Mouse (Mus musculus) heart, embryonic 16.5 days (tissue): Measurements from ENCODE around the gene Myo7a. TPM values are rescaled to one million over a fixed set of nuclear protein-coding genes. Genes with fewer than 3 reads are reported as not detected.

Source experiments
- ATAC-seq: fragments of 200-750 bp; cut with Nextera tagmentation; replicated peaks from 2 replicates; pipeline ENCODE4 v1.8.0; 2017; ENCODE audit warnings: moderate number of reproducible peaks; ENCODE audit not compliant: insufficient read depth, low FRiP score; ENCODE audit errors: extremely low read depth
- H3K27ac ChIP-seq: fragments of 300-500 bp; sonication (generic); 2 replicates; pipeline ENCODE4 v1.5.1; 2014; ENCODE audit warnings: mild to moderate bottlenecking, low read length, control low read depth, moderate library complexity
- H3K27me3 ChIP-seq: fragments of 300-500 bp; sonication (generic); 2 replicates; pipeline ENCODE4 v1.6.1; 2014; ENCODE audit warnings: low read length, mixed read lengths; ENCODE audit not compliant: control insufficient read depth, insufficient read depth
- H3K36me3 ChIP-seq: fragments of 300-500 bp; sonication (generic); 2 replicates; pipeline ENCODE4 v1.6.1; 2014; ENCODE audit not compliant: control insufficient read depth, insufficient read depth
- H3K4me1 ChIP-seq: fragments of 300-500 bp; sonication (generic); 2 replicates; pipeline ENCODE4 v1.6.1; 2014; ENCODE audit warnings: low read length, mixed read lengths; ENCODE audit not compliant: control insufficient read depth, insufficient read depth
- H3K4me2 ChIP-seq: fragments of 300-500 bp; sonication (generic); 2 replicates; pipeline ENCODE4 v1.6.1; 2014; ENCODE audit warnings: low read depth, mild to moderate bottlenecking, control low read depth, low read length
- H3K4me3 ChIP-seq: fragments of 300-500 bp; sonication (generic); 2 replicates; pipeline ENCODE4 v1.5.1; 2014; ENCODE audit warnings: mild to moderate bottlenecking, control low read depth, low read length
- H3K9ac ChIP-seq: fragments of 300-500 bp; sonication (generic); 2 replicates; pipeline ENCODE4 v1.6.1; 2014; ENCODE audit warnings: low read length, control low read depth
- H3K9me3 ChIP-seq: fragments of 300-500 bp; sonication (generic); replicated peaks from 2 replicates; pipeline ENCODE4 v1.6.1; 2016; ENCODE audit warnings: low read length; ENCODE audit not compliant: control insufficient read depth
- WGBS: fragments of 180-500 bp; shearing (Covaris S2); extraction: QIAGEN DNeasy Blood & Tissue Kit; methylation state at CpG from one replicate; pipeline ENCODE4 v1.1.7; 2014; 5-methylcytosine and 5-hydroxymethylcytosine counted together
- polyA plus RNA-seq: library from polyadenylated mRNA; unstranded; fragments of >200 nt; fragmentation: Nextera tagmentation; extraction: Ambion mirVana; gene quantifications from 2 replicates; pipeline ENCODE4 v1.2.1, GENCODE M21; 2015

Myo7a gene
- polyA plus RNA-seq, 1 experiment from 2014 or later = 4.8 TPM

- 69% methylated on average over 11 of the region's 11 CpGs for WGBS
- no peak overlapping the region for H3K4me2 ChIP-seq
- H3K9me3 ChIP-seq = no peaks in the 10 kb centered on the region
- no peaks in the 10 kb centered on the region for H3K36me3 ChIP-seq
- H3K27me3 ChIP-seq = no peaks in the 10 kb centered on the region
- H3K4me3 ChIP-seq = no peak overlapping the region
- H3K27ac ChIP-seq = no peak overlapping the region
- no peak for ATAC-seq
- no peak overlapping the region for H3K9ac ChIP-seq
- no peaks in the 10 kb centered on the region for H3K4me1 ChIP-seq
Measured at GRCm38 (mm10) chr7:98066229-98066628, 53.1 kb downstream of the Myo7a start.

- Histone ChIP-seq H3K4me3 (no peak overlapping the region), H3K27me3 (no peaks in the 10 kb centered on the region), H3K9me3 (no peaks in the 10 kb centered on the region), H3K36me3 (no peaks in the 10 kb centered on the region), H3K27ac (no peak overlapping the region), H3K4me1 (no peaks in the 10 kb centered on the region), H3K4me2 (no peak overlapping the region), H3K9ac (no peak overlapping the region)
- ATAC-seq = no peak
- WGBS = 88% methylated on average over 8 of the region's 8 CpGs
Measured at GRCm38 (mm10) chr7:98054942-98055341, 64.4 kb downstream of the Myo7a start.

GRCm38 (mm10) chr7:98054461-98054860 is 64.9 kb downstream of the Myo7a start:
- H3K9me3 ChIP-seq = no peaks in the 10 kb centered on the region
- no peak overlapping the region for H3K9ac ChIP-seq
- WGBS = 87% methylated on average over 9 of the region's 9 CpGs
- no peak for ATAC-seq
- H3K4me3 ChIP-seq = no peak overlapping the region
- no peaks in the 10 kb centered on the region for H3K27me3 ChIP-seq
- no peak overlapping the region for H3K27ac ChIP-seq
- H3K4me2 ChIP-seq = no peak overlapping the region
- no peaks in the 10 kb centered on the region for H3K4me1 ChIP-seq
- no peaks in the 10 kb centered on the region for H3K36me3 ChIP-seq

GRCm38 (mm10) chr7:98051980-98052379 is 67.3 kb downstream of the Myo7a start:
- Histone ChIP-seq H3K4me1 (no peaks in the 10 kb centered on the region), H3K27ac (no peak overlapping the region), H3K27me3 (no peaks in the 10 kb centered on the region), H3K9ac (no peak overlapping the region), H3K36me3 (no peaks in the 10 kb centered on the region), H3K4me3 (no peak overlapping the region), H3K9me3 (no peaks in the 10 kb centered on the region), H3K4me2 (no peak overlapping the region)
- no peak for ATAC-seq
- 19% methylated on average over 8 of the region's 8 CpGs for WGBS

- Histone ChIP-seq H3K36me3 (no peaks in the 10 kb centered on the region), H3K27ac (no peak overlapping the region)
- WGBS = 58% methylated on average over 9 of the region's 9 CpGs
Measured at GRCm38 (mm10) chr7:98048101-98048824, 71.1 kb downstream of the Myo7a start.

GRCm38 (mm10) chr7:98002617-98003016 is 116.7 kb downstream of the Myo7a start:
- Histone ChIP-seq H3K36me3 (no peaks in the 10 kb centered on the region), H3K9ac (no peak overlapping the region), H3K27ac (no peak overlapping the region), H3K4me1 (no peaks in the 10 kb centered on the region), H3K4me2 (no peak overlapping the region), H3K27me3 (no peaks in the 10 kb centered on the region), H3K9me3 (no peaks in the 10 kb centered on the region), H3K4me3 (no peak overlapping the region)
- 67% methylated on average over 7 of the region's 7 CpGs for WGBS
- no peak for ATAC-seq

More at GRCm38 (mm10) chr7:98048101-98048824, 71.1 kb downstream of the Myo7a start:
- Histone ChIP-seq H3K9ac (no peak overlapping the region), H3K9me3 (no peaks in the 10 kb centered on the region), H3K4me1 (no peaks in the 10 kb centered on the region), H3K27me3 (no peaks in the 10 kb centered on the region), H3K4me2 (no peak overlapping the region), H3K4me3 (no peak overlapping the region)
- ATAC-seq = no peak

Other genes with a start within 250 kb of the Myo7a start
- gene Gdpd4, start 199.6 kb downstream of the Myo7a start, polyA plus RNA-seq = not detected in 2 replicates
- 0.17 and 0.26 TPM in 2 replicates for gene Omp, start 26.0 kb upstream of the Myo7a start, polyA plus RNA-seq
- gene Capn5, start 58.8 kb upstream of the Myo7a start, polyA plus RNA-seq = 5.0 and 7.4 TPM in 2 replicates
- 0.17 and 0.24 TPM in 2 replicates for gene B3gnt6, start 80.0 kb upstream of the Myo7a start, polyA plus RNA-seq
- 17.5 and 19.9 TPM in 2 replicates for gene Acer3, start 201.7 kb upstream of the Myo7a start, polyA plus RNA-seq
- gene Tsku, start 241.8 kb upstream of the Myo7a start, polyA plus RNA-seq = 3.2 and 3.8 TPM in 2 replicates